Mouse (Mus musculus) limb, embryonic 14.5 days (tissue): ENCODE data around the gene Rorb. TPM values are rescaled to one million over a fixed set of nuclear protein-coding genes. Genes with fewer than 3 reads are reported as not detected.

Experiments used
- ATAC-seq: fragments of 200-750 bp; cut with Nextera tagmentation; 2 replicates; pipeline ENCODE4 v1.8.0; 2017; ENCODE audit warnings: low read depth, moderate number of reproducible peaks, moderate TSS enrichment; ENCODE audit not compliant: low FRiP score
- DNase-seq: peaks from one replicate; pipeline ENCODE4 v3.0.0-alpha.2; 2015; ENCODE audit warnings: low spot score
- H3K27ac ChIP-seq: fragments of 300-500 bp; sonication (generic); replicated peaks from 2 replicates; pipeline ENCODE4 v1.5.1; 2014; ENCODE audit warnings: low read depth, mild to moderate bottlenecking, low read length, moderate library complexity, mixed read lengths
- H3K27me3 ChIP-seq: fragments of 300-500 bp; sonication (generic); 2 replicates; pipeline ENCODE4 v1.6.1; 2014; ENCODE audit warnings: low read length, mixed read lengths; ENCODE audit not compliant: control insufficient read depth, insufficient read depth
- H3K36me3 ChIP-seq: fragments of 300-500 bp; sonication (generic); 2 replicates; pipeline ENCODE4 v1.6.1; 2014; ENCODE audit warnings: mild to moderate bottlenecking, low read length, moderate library complexity, mixed read lengths; ENCODE audit not compliant: control insufficient read depth, insufficient read depth
- H3K4me1 ChIP-seq: fragments of 300-500 bp; sonication (generic); 2 replicates; pipeline ENCODE4 v1.6.1; 2014; ENCODE audit warnings: antibody characterized with exemption, low read length, mixed read lengths; ENCODE audit not compliant: control insufficient read depth, insufficient read depth
- H3K4me2 ChIP-seq: fragments of 300-500 bp; sonication (generic); replicated peaks from 2 replicates; pipeline ENCODE4 v1.6.1; 2014; ENCODE audit warnings: low read depth, mild to moderate bottlenecking, low read length, moderate library complexity; ENCODE audit not compliant: severe bottlenecking
- H3K4me3 ChIP-seq: fragments of 300-500 bp; sonication (generic); replicated peaks from 2 replicates; pipeline ENCODE4 v1.5.1; 2014; ENCODE audit warnings: low read length
- H3K9ac ChIP-seq: fragments of 300-500 bp; sonication (generic); 2 replicates; pipeline ENCODE4 v1.6.1; 2014; ENCODE audit warnings: mild to moderate bottlenecking, low read depth, low read length, moderate library complexity; ENCODE audit not compliant: severe bottlenecking
- H3K9me3 ChIP-seq: fragments of 300-500 bp; sonication (generic); 2 replicates; pipeline ENCODE4 v1.6.1; 2016; ENCODE audit warnings: low read length; ENCODE audit not compliant: control insufficient read depth
- POLR2A ChIP-seq: fragments of 200-500 bp; IDR thresholded peaks from 2 replicates; pipeline ENCODE4 v1.8.0; 2012; ENCODE audit warnings: inconsistent platforms, mild to moderate bottlenecking, moderate library complexity, borderline replicate concordance; ENCODE audit not compliant: insufficient read depth, insufficient read length; ENCODE audit errors: extremely low read depth
- WGBS: fragments of 180-500 bp; shearing (Covaris S2); extraction: QIAGEN DNeasy Blood & Tissue Kit; methylation state at CpG from one replicate; pipeline ENCODE4 v1.1.7; 2014; 5-methylcytosine and 5-hydroxymethylcytosine counted together
- polyA plus RNA-seq, 2 experiments: library from polyadenylated mRNA; depleted of rRNA in 1 of 2; stranded (reverse) in 1 of 2; unstranded in 1 of 2; fragments of >200 nt; fragmentation: Nextera tagmentation in 1 of 2; extraction: Ambion mirVana in 1 of 2; gene quantifications; 2 replicates each; pipeline versions ENCODE4 v1.2.1 to v1.2.3; 2012 to 2014

Gene Rorb
- polyA plus RNA-seq, 2 experiments = 0.08 to 0.25 TPM

DNA sequence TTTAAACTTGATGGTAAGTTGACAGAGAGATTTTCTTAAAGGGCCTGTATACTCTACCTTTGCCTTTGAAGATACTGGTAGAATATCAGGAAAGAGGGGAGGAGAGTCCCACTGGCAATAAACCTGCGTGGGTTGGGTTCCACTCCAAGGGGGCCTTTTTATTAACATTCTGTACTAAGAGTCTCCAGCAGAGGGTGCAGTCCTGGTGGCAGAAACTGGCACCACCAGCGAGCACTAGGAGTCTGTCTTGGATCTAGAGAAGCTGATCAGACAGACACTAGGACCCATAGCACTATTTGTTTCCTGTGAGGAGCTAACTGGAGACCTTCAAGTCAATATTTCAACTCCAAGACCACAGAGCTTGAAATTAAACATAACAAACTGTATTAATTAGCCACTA lies 11.3 kb upstream of the Rorb start:
- no peak overlapping the region for H3K4me3 ChIP-seq
- no peaks in the 10 kb centered on the region for H3K36me3 ChIP-seq
- H3K27me3 ChIP-seq = no peaks in the 10 kb centered on the region
- no peaks in the 10 kb centered on the region for H3K9me3 ChIP-seq
- no peak for TF ChIP-seq POLR2A
- no peak overlapping the region for H3K27ac ChIP-seq
- DNase-seq = no peak
- 22% methylated on average over 2 of the region's 2 CpGs for WGBS
- ATAC-seq = no peak
- H3K4me1 ChIP-seq = no peaks in the 10 kb centered on the region
- no peak overlapping the region for H3K4me2 ChIP-seq
- H3K9ac ChIP-seq = no peak overlapping the region

DNA sequence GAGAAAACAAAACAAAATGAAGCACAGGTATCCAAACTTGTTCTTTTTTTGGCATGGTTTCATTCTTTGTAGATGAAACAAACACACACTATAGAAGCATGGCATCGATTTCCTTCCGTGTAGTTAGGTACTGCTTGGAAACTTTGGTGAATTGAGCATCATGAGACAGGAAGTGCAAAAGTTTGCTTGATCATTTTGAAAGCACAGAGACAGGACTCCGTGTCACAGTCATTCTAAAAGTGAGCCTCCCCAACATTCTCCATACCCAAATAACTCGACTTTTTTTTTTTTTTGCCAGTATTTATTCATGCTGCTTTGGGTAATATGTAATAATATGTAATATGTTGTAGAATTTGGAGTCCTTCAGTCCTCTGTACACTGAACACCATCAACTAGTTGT lies 1.2 kb upstream of the Rorb start:
- Histone ChIP-seq H3K9me3 (no peaks in the 10 kb centered on the region), H3K4me2 (no peak overlapping the region), H3K4me3 (no peak overlapping the region), H3K27ac (no peak overlapping the region), H3K36me3 (no peaks in the 10 kb centered on the region), H3K9ac (no peak overlapping the region), H3K27me3 (peaks cover 30% of the 10 kb centered on the region), H3K4me1 (peaks cover 5% of the 10 kb centered on the region)
- DNase-seq = no peak
- TF ChIP-seq POLR2A = no peak
- ATAC-seq = no peak
- 67% methylated on average over 4 of the region's 4 CpGs for WGBS

DNA sequence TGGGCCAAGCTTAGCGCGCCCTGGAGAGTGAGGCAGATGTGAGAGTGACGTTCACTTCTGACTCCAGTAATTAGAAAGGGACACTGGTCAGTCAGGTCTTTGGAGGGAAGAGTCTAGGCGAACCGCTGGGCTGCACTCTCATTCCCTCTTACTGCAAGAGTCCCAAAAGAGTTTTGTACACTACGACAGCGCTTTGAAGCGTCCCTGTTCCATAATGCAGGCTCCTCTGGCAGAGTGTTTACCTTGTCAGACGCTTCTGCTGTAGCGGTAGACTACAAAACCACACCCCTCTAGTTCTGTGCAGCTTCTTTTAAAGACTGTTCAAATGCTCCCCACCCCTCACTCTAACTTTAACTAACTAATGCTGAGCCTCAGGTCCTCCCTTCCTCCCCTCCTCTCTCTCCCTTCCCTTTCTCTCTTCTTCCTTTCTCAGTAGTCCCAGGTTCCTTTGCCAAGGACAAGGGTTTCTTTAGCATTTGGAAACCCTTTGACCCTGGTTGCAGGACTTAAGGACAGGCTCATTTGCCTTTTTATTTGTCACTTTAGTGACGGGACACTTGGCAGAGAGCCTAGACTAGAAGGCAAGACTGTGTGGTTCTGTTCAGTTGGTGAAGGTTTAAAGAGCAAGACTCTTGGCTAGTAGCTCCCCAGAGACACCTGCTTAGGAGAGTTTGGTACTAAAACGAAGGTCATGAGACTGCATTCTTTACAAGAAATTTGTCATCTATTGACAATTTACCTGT lies 603 bp upstream of the Rorb start:
- ATAC-seq = peak; percentile 6; the same call in 1 of the 2 replicates
- Histone ChIP-seq H3K36me3 (no peaks in the 10 kb centered on the region), H3K4me1 (peaks cover 5% of the 10 kb centered on the region), H3K9ac (no peak overlapping the region), H3K27ac (no peak overlapping the region), H3K4me2 (peak overlapping the region; percentile 94), H3K4me3 (peak overlapping the region; percentile 43), H3K27me3 (peaks cover 30% of the 10 kb centered on the region), H3K9me3 (no peaks in the 10 kb centered on the region)
- 1% methylated on average over 12 of the region's 12 CpGs for WGBS
- no peak for TF ChIP-seq POLR2A
- DNase-seq = peak; percentile 8

DNA sequence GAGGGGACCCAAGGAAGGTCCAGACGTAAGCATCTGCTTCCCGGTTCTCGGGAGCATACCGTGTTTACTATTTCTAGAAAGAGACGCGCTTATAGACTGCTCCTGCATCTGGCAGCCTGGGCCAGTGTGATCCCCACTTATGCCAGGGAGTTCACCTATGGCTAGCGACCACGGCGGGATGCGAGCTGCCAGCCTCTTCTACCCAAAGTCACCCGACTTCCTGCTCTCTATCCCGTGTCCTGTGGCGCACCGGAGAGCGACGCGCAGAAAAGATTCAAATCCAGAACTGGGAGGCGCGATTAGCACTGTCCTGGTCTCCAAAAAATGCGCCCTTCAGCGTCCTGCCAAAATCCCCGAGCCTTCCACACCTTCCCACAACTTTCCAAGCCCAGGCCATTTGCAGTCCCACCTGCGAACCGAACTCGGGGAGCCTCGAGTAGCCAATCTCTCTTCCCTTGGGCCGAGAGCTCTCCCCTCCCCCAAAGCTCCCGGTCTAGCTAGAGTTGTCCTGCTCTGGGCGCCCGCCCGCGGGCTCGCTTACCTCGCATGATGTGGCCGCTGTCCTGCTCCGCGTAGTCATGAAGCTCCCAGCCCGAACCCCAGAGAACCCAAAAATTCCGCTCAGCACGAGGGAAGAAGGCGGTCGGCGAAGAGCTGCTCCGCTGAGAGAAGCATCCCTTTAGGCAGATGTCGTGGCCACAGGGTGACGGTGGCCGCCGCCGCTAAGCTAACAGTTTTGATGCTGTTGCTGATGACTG lies 806 bp downstream of the Rorb start:
- Histone ChIP-seq H3K27ac (no peak overlapping the region), H3K4me3 (peak overlapping the region; percentile 43), H3K4me2 (peak overlapping the region; percentile 94), H3K4me1 (peaks cover 5% of the 10 kb centered on the region), H3K9me3 (no peaks in the 10 kb centered on the region), H3K36me3 (no peaks in the 10 kb centered on the region), H3K9ac (peak overlapping the region; percentile 44), H3K27me3 (peaks cover 30% of the 10 kb centered on the region)
- 1% methylated on average over 49 of the region's 49 CpGs for WGBS
- no peak for TF ChIP-seq POLR2A
- peak; percentile 3 for DNase-seq
- peak; percentile 28; the same call in 1 of the 2 replicates for ATAC-seq

DNA sequence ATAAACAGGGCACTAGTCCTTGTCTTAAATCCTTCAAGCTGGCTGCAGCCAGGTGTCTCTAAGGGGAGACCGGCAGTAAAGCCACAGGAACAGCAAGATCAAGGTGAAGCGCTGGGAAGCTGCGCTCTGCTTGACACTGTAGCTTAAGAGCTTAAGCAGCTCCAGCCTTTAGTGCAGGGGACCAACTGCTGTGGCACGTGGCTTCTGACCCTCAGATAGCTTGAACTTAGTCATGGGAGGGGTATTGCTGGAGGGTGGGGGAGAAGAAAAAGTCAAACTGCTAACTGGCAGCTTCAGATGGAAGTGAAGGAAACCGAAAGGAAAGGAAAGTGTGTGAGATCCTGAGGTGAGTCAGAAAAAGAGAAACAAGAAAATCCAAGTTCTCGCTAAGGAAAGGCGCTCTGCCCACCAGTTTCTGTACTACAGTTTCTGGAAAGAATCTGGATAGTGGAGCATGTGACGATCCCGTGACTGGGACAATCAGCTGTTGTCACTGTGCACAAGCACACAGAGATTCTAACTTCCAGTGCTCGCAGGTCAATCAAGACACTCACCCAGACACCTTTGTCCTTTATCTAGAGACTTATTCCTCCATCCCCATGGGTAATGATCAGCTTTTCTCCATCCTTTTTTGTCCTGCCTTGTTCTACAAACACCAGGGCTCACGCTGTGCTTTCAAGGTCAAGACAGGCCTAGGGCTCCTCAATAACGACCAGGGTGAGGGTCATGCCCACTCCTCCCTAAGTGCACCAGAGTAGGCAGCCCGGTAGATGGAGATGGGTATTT lies 2.2 kb downstream of the Rorb start:
- no peak overlapping the region for H3K4me2 ChIP-seq
- no peaks in the 10 kb centered on the region for H3K36me3 ChIP-seq
- no peaks in the 10 kb centered on the region for H3K9me3 ChIP-seq
- 25% methylated on average over 13 of the region's 13 CpGs for WGBS
- no peak for TF ChIP-seq POLR2A
- DNase-seq (no peak), ATAC-seq (no peak)
- no peak overlapping the region for H3K4me3 ChIP-seq
- H3K9ac ChIP-seq = no peak overlapping the region
- H3K27ac ChIP-seq = no peak overlapping the region
- peaks cover 5% of the 10 kb centered on the region for H3K4me1 ChIP-seq
- H3K27me3 ChIP-seq = peaks cover 30% of the 10 kb centered on the region
